Mouse (Mus musculus) bone marrow, adult 2 months (tissue): ENCODE data around the gene Btbd1.

Source experiments
- CTCF ChIP-seq: fragments of 200-500 bp; IDR thresholded peaks from 2 replicates; pipeline ENCODE4 v1.5.1; 2011; ENCODE audit warnings: low read length, control low read depth; ENCODE audit not compliant: control insufficient read depth, insufficient read depth
- POLR2A ChIP-seq: fragments of 200-500 bp; IDR thresholded peaks from 2 replicates; pipeline ENCODE4 v1.6.1; 2011; ENCODE audit warnings: low read depth, mild to moderate bottlenecking, control low read depth, low read length, borderline replicate concordance; ENCODE audit not compliant: control insufficient read depth

DNA sequence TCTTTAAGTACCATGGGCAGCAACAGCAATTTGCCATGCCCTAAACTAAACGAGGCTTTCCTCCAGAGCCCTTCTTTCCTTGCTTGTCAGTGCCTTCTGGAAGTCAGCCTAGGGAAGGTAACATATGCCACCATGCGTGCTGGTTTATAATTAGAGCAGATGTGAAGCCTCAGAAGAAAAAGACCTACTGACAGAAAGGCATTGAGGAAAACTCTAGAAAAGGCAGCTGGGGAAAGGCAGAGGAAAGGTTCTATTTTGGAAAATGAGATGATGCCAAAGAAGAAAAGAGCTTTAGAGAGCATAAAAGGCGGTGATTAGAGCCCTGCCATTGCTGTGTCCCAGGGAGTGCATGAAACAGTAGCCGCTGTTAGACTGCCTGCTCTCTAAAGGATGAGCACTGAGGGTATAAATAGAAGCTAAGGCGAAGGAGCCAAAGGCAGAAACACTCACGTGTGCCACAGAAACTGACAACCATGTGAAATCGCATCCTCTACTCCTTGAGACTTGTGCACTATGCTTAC, 11.5 kb upstream of the Btbd1 start:
- no peak for TF ChIP-seq CTCF
- no peak for TF ChIP-seq POLR2A
